Mouse (Mus musculus): ENCODE measurements around the gene Fam155a. TPM values are rescaled to one million over a fixed set of nuclear protein-coding genes. Genes with fewer than 3 reads are reported as not detected.
A peak's percentile ranks its signal among the peaks of the same experiment; 100 is the strongest.
"Not testable (repeated sequence)": the region's sequence is repeated elsewhere in the genome, so short reads cannot be mapped to it uniquely, and the experiment has no call there.

Gene Fam155a
- 1.0 and 1.1 TPM in 2 replicates for polyA plus RNA-seq (2015; fragmentation: Nextera tagmentation; extraction: Ambion mirVana)

DNA sequence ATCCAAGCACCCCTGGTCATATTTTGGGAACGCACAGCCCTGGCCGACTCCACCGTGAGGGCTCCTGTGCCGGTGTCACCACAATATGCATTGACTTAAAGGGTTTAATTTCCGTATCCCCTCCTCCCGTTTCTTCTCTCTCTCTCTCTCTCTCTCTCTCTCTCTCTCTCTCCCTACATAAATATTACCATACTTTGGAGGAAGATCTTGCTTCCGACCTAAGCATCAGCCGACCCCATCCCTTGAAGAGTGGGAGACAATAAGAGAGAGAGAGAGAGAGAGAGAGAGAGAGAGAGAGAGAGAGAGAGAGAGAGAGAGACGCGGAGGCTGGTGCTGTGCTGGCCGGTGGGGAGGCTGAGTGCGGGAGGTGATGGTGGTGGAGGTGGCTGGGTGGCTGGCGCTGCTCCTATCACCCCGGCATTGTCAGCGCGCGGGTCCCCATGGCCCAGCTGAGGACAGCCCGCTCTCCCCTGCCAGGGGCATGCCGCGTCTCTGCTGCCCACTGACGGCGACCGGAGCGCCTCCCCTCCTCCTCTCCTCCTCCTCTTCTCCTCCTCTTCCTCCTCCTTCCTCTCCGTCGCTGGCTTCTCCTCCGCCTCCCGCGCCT, at the start of gene Fam155a:
Fam155a (minus strand) TSS at position 163 of the 607 bp plus-strand sequence.
- Histone ChIP-seq H3K4me1 (peaks cover 24% of the 10 kb centered on the region), H3K9me3 (no peaks in the 10 kb centered on the region), H3K9ac (peak within 1 kb of the TSS; percentile 57; the same call in 1 of the 2 replicates), H3K27ac (no peak within 1 kb of the TSS), H3K36me3 (no peaks in the 10 kb centered on the region), H3K4me3 (peak within 1 kb of the TSS; percentile 52), H3K27me3 (peaks cover 63% of the 10 kb centered on the region), H3K4me2 (peak within 1 kb of the TSS; percentile 91)
- no peak for ATAC-seq (ENCODE audit: insufficient number of reproducible peaks, insufficient read depth, low FRiP score, low TSS enrichment, low read depth)
- WGBS = 0% methylated on average over 23 of the region's 29 CpGs

DNA sequence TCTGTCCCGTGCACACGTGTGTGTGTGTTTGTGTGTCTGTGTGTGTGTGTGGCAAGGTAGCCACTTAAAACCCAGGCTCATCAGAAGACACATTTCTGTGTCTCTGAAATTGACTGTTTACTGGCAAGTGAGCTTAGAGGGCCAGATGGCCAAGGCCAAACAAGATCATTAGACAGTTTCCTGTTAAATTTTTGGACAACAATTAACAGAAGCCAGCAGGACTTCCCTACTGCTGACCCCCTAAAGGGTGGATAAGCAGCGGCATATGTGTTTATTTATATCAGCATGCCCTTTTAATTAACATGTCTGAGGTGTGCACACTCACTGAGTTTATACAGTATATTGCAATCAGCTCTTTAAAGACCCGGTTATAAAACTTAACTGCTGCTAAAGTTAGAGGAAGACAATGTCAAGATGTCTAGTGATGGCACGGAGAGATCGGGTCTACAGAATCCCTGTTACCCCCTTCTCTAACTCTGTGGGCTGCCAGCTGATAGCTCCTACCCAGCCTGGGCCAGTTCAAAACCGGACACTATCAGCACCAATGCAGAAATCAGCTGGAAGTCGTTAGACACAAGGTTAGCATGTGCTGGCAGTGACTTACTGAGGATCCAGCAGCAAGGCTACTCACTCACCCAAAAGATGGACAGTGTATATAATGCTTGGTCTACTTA, 42.4 kb upstream of the Fam155a start:
- Histone ChIP-seq H3K9ac (no peak overlapping the region), H3K4me3 (no peak overlapping the region), H3K27me3 (no peaks in the 10 kb centered on the region), H3K27ac (no peak overlapping the region), H3K9me3 (no peaks in the 10 kb centered on the region), H3K36me3 (no peaks in the 10 kb centered on the region), H3K4me2 (no peak overlapping the region), H3K4me1 (no peaks in the 10 kb centered on the region)
- WGBS = 38% methylated on average over 8 of the region's 8 CpGs
- ATAC-seq (ENCODE audit: insufficient number of reproducible peaks, insufficient read depth, low FRiP score, low TSS enrichment, low read depth) = no peak

DNA sequence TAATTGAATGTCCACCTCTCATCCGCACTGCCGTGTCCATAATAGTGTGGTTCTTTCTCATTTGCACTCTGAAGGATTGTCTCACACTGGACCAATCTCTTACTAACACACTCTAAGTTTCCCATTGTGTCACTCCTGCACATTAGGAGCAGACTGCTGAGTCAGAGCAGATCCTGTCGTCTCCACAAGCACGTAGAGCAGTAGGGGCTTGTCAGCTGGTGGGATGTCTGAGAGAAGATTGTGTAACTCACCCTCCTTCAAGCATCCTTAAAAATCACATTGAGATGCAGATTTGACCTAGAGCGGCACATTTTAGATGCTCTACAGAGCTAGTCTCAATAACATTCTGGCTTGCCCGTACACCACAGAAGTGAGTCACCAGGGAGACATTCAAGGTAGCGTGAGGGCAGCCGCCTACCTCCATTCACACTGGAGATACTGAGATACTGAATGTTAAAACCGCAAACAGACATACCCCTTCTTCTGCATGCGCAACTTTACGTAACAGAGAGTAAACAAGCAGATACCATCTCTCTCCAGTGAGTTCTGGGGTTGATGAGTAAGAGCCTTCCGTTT, 40.1 kb upstream of the Fam155a start:
- Histone ChIP-seq H3K9me3 (no peaks in the 10 kb centered on the region), H3K4me2 (no peak overlapping the region), H3K9ac (no peak overlapping the region), H3K36me3 (no peaks in the 10 kb centered on the region), H3K4me3 (no peak overlapping the region), H3K27me3 (no peaks in the 10 kb centered on the region), H3K27ac (no peak overlapping the region), H3K4me1 (0 out of 2 replicates have a peak, but pooled peaks cover 5% of the 10 kb centered on the region)
- no peak for ATAC-seq (ENCODE audit: insufficient number of reproducible peaks, insufficient read depth, low FRiP score, low TSS enrichment, low read depth)
- WGBS = 73% methylated on average over 12 of the region's 12 CpGs

GRCm38 (mm10) chr8:9808596-9808995, 37.6 kb upstream of the Fam155a start:
- H3K9me3 ChIP-seq = no peaks in the 10 kb centered on the region
- H3K4me2 ChIP-seq = no peak overlapping the region
- H3K9ac ChIP-seq = no peak overlapping the region
- no peak overlapping the region for H3K4me3 ChIP-seq
- no peaks in the 10 kb centered on the region for H3K36me3 ChIP-seq
- no peaks in the 10 kb centered on the region for H3K27me3 ChIP-seq
- no peak for ATAC-seq (ENCODE audit: insufficient number of reproducible peaks, insufficient read depth, low FRiP score, low TSS enrichment, low read depth)
- H3K4me1 ChIP-seq = 0 out of 2 replicates have a peak, but pooled peaks cover 5% of the 10 kb centered on the region
- no peak overlapping the region for H3K27ac ChIP-seq
- WGBS = 82% methylated on average over 9 of the region's 9 CpGs

DNA sequence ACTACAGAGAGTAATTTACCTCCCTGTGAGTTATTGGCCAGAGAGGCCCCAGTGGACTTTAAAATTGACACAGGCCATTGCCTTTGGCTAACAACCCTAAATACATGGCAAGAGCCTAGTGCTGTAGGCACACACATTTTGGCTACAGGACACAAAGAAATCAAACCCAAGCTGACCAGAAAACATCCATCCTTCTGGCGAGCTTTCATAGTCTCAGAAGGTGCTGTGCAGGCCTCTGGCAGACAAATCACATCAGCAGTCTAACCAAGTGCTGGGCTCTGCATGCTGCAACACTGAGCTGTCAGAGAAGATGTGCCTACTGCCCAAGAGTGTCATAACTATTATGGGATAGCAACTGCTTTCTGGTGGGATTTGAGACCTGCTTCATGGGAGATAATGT, 34.7 kb upstream of the Fam155a start:
- ATAC-seq (ENCODE audit: insufficient number of reproducible peaks, insufficient read depth, low FRiP score, low TSS enrichment, low read depth) = no peak
- Histone ChIP-seq H3K27me3 (no peaks in the 10 kb centered on the region), H3K9me3 (no peaks in the 10 kb centered on the region), H3K4me3 (no peak overlapping the region), H3K36me3 (no peaks in the 10 kb centered on the region), H3K4me1 (0 out of 2 replicates have a peak, but pooled peaks cover 5% of the 10 kb centered on the region), H3K9ac (no peak overlapping the region), H3K27ac (no peak overlapping the region), H3K4me2 (no peak overlapping the region)
- WGBS = 43% methylated on average over 1 of the region's 1 CpGs

GRCm38 (mm10) chr8:9800346-9800745, 29.4 kb upstream of the Fam155a start:
- H3K27ac ChIP-seq; H3K9me3 ChIP-seq; ATAC-seq (ENCODE audit: insufficient number of reproducible peaks, insufficient read depth, low FRiP score, low TSS enrichment, low read depth); H3K27me3 ChIP-seq; H3K4me3 ChIP-seq; H3K36me3 ChIP-seq; H3K9ac ChIP-seq; H3K4me1 ChIP-seq; H3K4me2 ChIP-seq: not testable (repeated sequence)
- WGBS = 26% methylated on average over 6 of the region's 11 CpGs

GRCm38 (mm10) chr8:9799923-9800322, 29.0 kb upstream of the Fam155a start:
- 77% methylated on average over 11 of the region's 11 CpGs for WGBS
- Histone ChIP-seq H3K4me2 (no peak overlapping the region), H3K4me3 (no peak overlapping the region), H3K36me3 (no peaks in the 10 kb centered on the region), H3K27me3 (no peaks in the 10 kb centered on the region), H3K4me1 (no peaks in the 10 kb centered on the region), H3K9ac (no peak overlapping the region), H3K9me3 (no peaks in the 10 kb centered on the region), H3K27ac (no peak overlapping the region)
- no peak for ATAC-seq (ENCODE audit: insufficient number of reproducible peaks, insufficient read depth, low FRiP score, low TSS enrichment, low read depth)

DNA sequence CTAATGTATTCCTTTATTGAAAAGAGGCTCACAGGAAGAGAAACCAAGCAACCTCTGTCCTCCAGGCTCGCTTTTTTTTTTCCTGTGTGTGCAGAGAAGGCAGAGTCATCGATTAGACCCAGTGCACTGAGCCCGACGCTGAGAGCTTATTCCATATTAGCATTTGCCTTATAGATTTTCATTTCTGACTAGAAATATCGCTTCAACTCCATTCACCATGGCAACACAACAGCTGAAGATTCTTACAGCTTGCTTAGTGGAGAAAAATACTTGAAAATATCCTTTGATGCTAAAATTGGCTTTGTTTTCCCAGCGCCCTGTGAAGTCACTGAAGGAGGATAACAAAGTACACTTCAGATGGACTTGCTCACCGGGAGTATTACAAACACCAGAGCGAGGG, 26.6 kb upstream of the Fam155a start:
- 80% methylated on average over 8 of the region's 8 CpGs for WGBS
- Histone ChIP-seq H3K4me1 (no peaks in the 10 kb centered on the region), H3K9me3 (no peaks in the 10 kb centered on the region), H3K9ac (no peak overlapping the region), H3K4me3 (no peak overlapping the region), H3K4me2 (no peak overlapping the region), H3K27ac (no peak overlapping the region), H3K36me3 (no peaks in the 10 kb centered on the region), H3K27me3 (no peaks in the 10 kb centered on the region)
- ATAC-seq (ENCODE audit: insufficient number of reproducible peaks, insufficient read depth, low FRiP score, low TSS enrichment, low read depth) = no peak

DNA sequence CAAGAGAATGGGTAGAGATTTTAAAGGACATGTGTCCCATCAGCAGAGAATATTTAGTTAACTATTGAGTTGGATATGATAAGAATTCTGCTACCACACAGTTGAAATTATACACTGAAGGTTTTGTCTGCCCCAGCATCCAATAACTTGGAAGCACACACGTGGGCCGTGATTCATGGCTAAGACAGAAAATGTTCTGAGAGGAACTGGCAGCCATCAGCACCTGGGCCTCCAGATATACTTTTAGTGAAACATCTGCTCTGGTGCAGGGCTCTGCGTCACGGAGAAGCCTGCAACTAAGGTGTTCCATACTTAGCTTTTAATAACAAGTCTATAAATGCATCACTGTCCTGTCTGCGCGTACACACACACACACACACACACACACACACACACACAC, 24.8 kb upstream of the Fam155a start:
- no peak overlapping the region for H3K4me2 ChIP-seq
- ATAC-seq (ENCODE audit: insufficient number of reproducible peaks, insufficient read depth, low FRiP score, low TSS enrichment, low read depth) = no peak
- H3K9ac ChIP-seq = no peak overlapping the region
- 92% methylated on average over 6 of the region's 6 CpGs for WGBS
- no peak overlapping the region for H3K4me3 ChIP-seq
- no peaks in the 10 kb centered on the region for H3K27me3 ChIP-seq
- H3K27ac ChIP-seq = no peak overlapping the region
- H3K9me3 ChIP-seq = no peaks in the 10 kb centered on the region
- H3K36me3 ChIP-seq = no peaks in the 10 kb centered on the region
- no peaks in the 10 kb centered on the region for H3K4me1 ChIP-seq

DNA sequence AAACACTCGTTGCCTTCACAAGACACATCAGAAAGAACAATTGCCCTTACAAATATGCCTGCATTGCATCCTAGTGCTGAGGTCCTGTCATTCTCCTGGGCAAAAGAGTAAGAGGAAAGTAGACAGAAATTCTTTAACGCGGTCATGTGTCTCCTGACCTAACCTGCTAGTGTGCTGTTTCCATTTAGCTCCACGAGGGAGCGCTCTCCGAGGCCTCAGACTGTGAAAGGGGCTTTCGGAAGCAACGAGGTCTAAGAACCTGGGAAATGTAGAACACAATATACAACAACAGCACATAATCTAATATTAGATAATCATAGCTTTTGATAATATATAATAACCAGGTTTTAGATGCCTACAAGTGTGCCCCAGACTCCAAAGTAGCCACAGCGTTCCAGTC, 22.4 kb upstream of the Fam155a start:
- no peaks in the 10 kb centered on the region for H3K9me3 ChIP-seq
- no peaks in the 10 kb centered on the region for H3K27me3 ChIP-seq
- no peaks in the 10 kb centered on the region for H3K4me1 ChIP-seq
- ATAC-seq (ENCODE audit: insufficient number of reproducible peaks, insufficient read depth, low FRiP score, low TSS enrichment, low read depth) = no peak
- H3K27ac ChIP-seq = no peak overlapping the region
- 61% methylated on average over 9 of the region's 9 CpGs for WGBS
- no peak overlapping the region for H3K4me2 ChIP-seq
- H3K4me3 ChIP-seq = no peak overlapping the region
- H3K36me3 ChIP-seq = no peaks in the 10 kb centered on the region
- no peak overlapping the region for H3K9ac ChIP-seq

- Histone ChIP-seq H3K27ac (no peak overlapping the region), H3K9me3 (no peaks in the 10 kb centered on the region), H3K4me2 (no peak overlapping the region), H3K27me3 (peaks cover 10% of the 10 kb centered on the region), H3K36me3 (no peaks in the 10 kb centered on the region), H3K9ac (no peak overlapping the region), H3K4me3 (no peak overlapping the region), H3K4me1 (no peaks in the 10 kb centered on the region)
- no peak for ATAC-seq (ENCODE audit: insufficient number of reproducible peaks, insufficient read depth, low FRiP score, low TSS enrichment, low read depth)
- WGBS = 78% methylated on average over 10 of the region's 10 CpGs
Observed at GRCm38 (mm10) chr8:9780332-9780731, 9.4 kb upstream of the Fam155a start.

DNA sequence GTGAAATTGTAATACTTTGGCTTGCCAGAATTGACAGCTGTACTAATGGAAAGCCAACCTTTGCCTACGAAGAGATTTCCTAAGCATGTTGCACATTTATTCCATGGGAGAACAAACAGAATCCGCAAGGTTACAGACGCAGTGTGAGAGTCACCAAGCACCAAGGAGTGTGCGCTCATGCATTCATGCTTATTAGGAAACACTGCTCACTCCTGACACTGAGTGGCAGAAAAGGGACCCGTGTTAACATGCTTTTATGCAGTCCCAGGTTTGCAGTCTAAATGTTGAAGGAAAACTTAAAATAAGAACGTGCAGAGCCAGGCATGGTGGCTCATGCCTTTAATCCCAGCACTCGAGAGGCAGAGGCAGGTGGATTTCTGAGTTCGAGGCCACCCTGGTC, 7.2 kb upstream of the Fam155a start:
- Histone ChIP-seq H3K9me3 (no peaks in the 10 kb centered on the region), H3K4me2 (no peak overlapping the region), H3K4me3 (no peak overlapping the region), H3K4me1 (no peaks in the 10 kb centered on the region), H3K27ac (no peak overlapping the region), H3K9ac (no peak overlapping the region), H3K27me3 (peaks cover 27% of the 10 kb centered on the region), H3K36me3 (no peaks in the 10 kb centered on the region)
- no peak for ATAC-seq (ENCODE audit: insufficient number of reproducible peaks, insufficient read depth, low FRiP score, low TSS enrichment, low read depth)
- WGBS = 76% methylated on average over 8 of the region's 8 CpGs
